Mouse (Mus musculus): ENCODE data around the gene Ehd4.
A peak's percentile ranks its signal among the peaks of the same experiment; 100 is the strongest.

Ehd4 gene

GRCm38 (mm10) chr2:120142336-120142735 lies 12.1 kb downstream of the Ehd4 start:
- no peak for DNase-seq

- no peak for DNase-seq
Observed at GRCm38 (mm10) chr2:120141671-120142070, 12.7 kb downstream of the Ehd4 start.

- DNase-seq = no peak
Observed at GRCm38 (mm10) chr2:120140326-120140725, 14.1 kb downstream of the Ehd4 start.

GRCm38 (mm10) chr2:120139091-120139490 lies 15.3 kb downstream of the Ehd4 start:
- DNase-seq = no peak

- DNase-seq = no peak
Observed at GRCm38 (mm10) chr2:120137281-120137680, 17.1 kb downstream of the Ehd4 start.

GRCm38 (mm10) chr2:120134453-120135075 lies 19.8 kb downstream of the Ehd4 start:
- DNase-seq = no peak

- DNase-seq = no peak
Observed at GRCm38 (mm10) chr2:120131881-120132280, 22.5 kb downstream of the Ehd4 start.

GRCm38 (mm10) chr2:120129252-120129908 lies 25.0 kb downstream of the Ehd4 start:
- DNase-seq = no peak

- DNase-seq = peak; percentile 62
Observed at GRCm38 (mm10) chr2:120128611-120129051, 25.8 kb downstream of the Ehd4 start.

- DNase-seq = no peak
Observed at GRCm38 (mm10) chr2:120128011-120128410, 26.4 kb downstream of the Ehd4 start.

- no peak for DNase-seq
Observed at GRCm38 (mm10) chr2:120126901-120127300, 27.5 kb downstream of the Ehd4 start.

- DNase-seq = no peak
Observed at GRCm38 (mm10) chr2:120126408-120126807, 28.0 kb downstream of the Ehd4 start.

GRCm38 (mm10) chr2:120125461-120125860 lies 28.9 kb downstream of the Ehd4 start:
- no peak for DNase-seq

GRCm38 (mm10) chr2:120124946-120125345 lies 29.5 kb downstream of the Ehd4 start:
- no peak for DNase-seq

- no peak for DNase-seq
Observed at GRCm38 (mm10) chr2:120124096-120124495, 30.3 kb downstream of the Ehd4 start.

GRCm38 (mm10) chr2:120122983-120123382 lies 31.4 kb downstream of the Ehd4 start:
- DNase-seq = no peak

GRCm38 (mm10) chr2:120117346-120117745 lies 37.1 kb downstream of the Ehd4 start:
- DNase-seq = no peak

- DNase-seq = no peak
Observed at GRCm38 (mm10) chr2:120116362-120116761, 38.0 kb downstream of the Ehd4 start.

GRCm38 (mm10) chr2:120114977-120115376 lies 39.4 kb downstream of the Ehd4 start:
- no peak for DNase-seq

GRCm38 (mm10) chr2:120113963-120114362 lies 40.4 kb downstream of the Ehd4 start:
- DNase-seq = no peak

- no peak for DNase-seq
Observed at GRCm38 (mm10) chr2:120113476-120113875, 40.9 kb downstream of the Ehd4 start.

- no peak for DNase-seq
Observed at GRCm38 (mm10) chr2:120111596-120111995, 42.8 kb downstream of the Ehd4 start.

- DNase-seq = no peak
Observed at GRCm38 (mm10) chr2:120111172-120111571, 43.2 kb downstream of the Ehd4 start.

- no peak for DNase-seq
Observed at GRCm38 (mm10) chr2:120108077-120108476, 46.3 kb downstream of the Ehd4 start.

GRCm38 (mm10) chr2:120107446-120107845 lies 47.0 kb downstream of the Ehd4 start:
- no peak for DNase-seq

Data from kidney, adult 11 months (tissue).